Mouse (Mus musculus) cerebellum, adult 9-10 months (tissue): ENCODE measurements at regions not wholly inside any gene's neighbourhood (a gene's known extent, or its start where the extent isn't known, plus 50 kb on each side); places are given as distances from the start of the nearest gene placed in this dataset.

Experiments
- DNase-seq: peaks from one replicate; pipeline ENCODE4 v3.0.0; 2022

- no peak for DNase-seq
Observed at GRCm38 (mm10) chr12:118784643-118785042, 61.5 kb upstream of the Sp8 start.

GRCm38 (mm10) chr12:118781978-118782377 lies 64.2 kb upstream of the Sp8 start:
- no peak for DNase-seq

- DNase-seq = no peak
Observed at GRCm38 (mm10) chr12:118775463-118776064, 70.6 kb upstream of the Sp8 start.

GRCm38 (mm10) chr12:118772790-118773189 lies 73.3 kb upstream of the Sp8 start:
- DNase-seq = no peak

GRCm38 (mm10) chr12:118766472-118766871 lies 79.7 kb upstream of the Sp8 start:
- no peak for DNase-seq

- no peak for DNase-seq
Observed at GRCm38 (mm10) chr12:118754076-118754475, 92.1 kb upstream of the Sp8 start.

- DNase-seq = no peak
Observed at GRCm38 (mm10) chr12:118739103-118739502, 107.0 kb upstream of the Sp8 start.

- DNase-seq = no peak
Observed at GRCm38 (mm10) chr12:118725891-118726290, 120.2 kb upstream of the Sp8 start.

- DNase-seq = no peak
Observed at GRCm38 (mm10) chr12:118719878-118720573, 126.1 kb upstream of the Sp8 start.

- no peak for DNase-seq
Observed at GRCm38 (mm10) chr12:118716824-118717223, 129.3 kb upstream of the Sp8 start.

- no peak for DNase-seq
Observed at GRCm38 (mm10) chr12:118706626-118707025, 139.5 kb upstream of the Sp8 start.

GRCm38 (mm10) chr12:118704826-118705225 lies 141.3 kb upstream of the Sp8 start:
- no peak for DNase-seq

- no peak for DNase-seq
Observed at GRCm38 (mm10) chr12:118703730-118704129, 142.4 kb upstream of the Sp8 start.

- no peak for DNase-seq
Observed at GRCm38 (mm10) chr12:118703068-118703662, 143.0 kb upstream of the Sp8 start.

GRCm38 (mm10) chr12:118701838-118702237 lies 144.3 kb upstream of the Sp8 start:
- DNase-seq = no peak

GRCm38 (mm10) chr12:118698110-118698509 lies 148.0 kb upstream of the Sp8 start:
- DNase-seq = no peak

GRCm38 (mm10) chr12:118694701-118695100 lies 151.4 kb upstream of the Sp8 start:
- no peak for DNase-seq

- no peak for DNase-seq
Observed at GRCm38 (mm10) chr12:118682902-118683301, 163.2 kb upstream of the Sp8 start.

- no peak for DNase-seq
Observed at GRCm38 (mm10) chr12:118677989-118678388, 168.1 kb upstream of the Sp8 start.

GRCm38 (mm10) chr12:118661575-118661974 lies 184.6 kb upstream of the Sp8 start:
- no peak for DNase-seq

GRCm38 (mm10) chr12:118661214-118661486 lies 185.0 kb upstream of the Sp8 start:
- no peak for DNase-seq

- DNase-seq = no peak
Observed at GRCm38 (mm10) chr12:118660384-118661213, 185.5 kb upstream of the Sp8 start.

- DNase-seq = no peak
Observed at GRCm38 (mm10) chr12:118659240-118660120, 186.6 kb upstream of the Sp8 start.
